Mouse (Mus musculus): ENCODE results near the gene Fubp3. TPM values are rescaled to one million over a fixed set of nuclear protein-coding genes. Genes with fewer than 3 reads are reported as not detected.

Fubp3 gene
- polyA plus RNA-seq, 1 experiment from 2014 or later, result 79.3 TPM

GRCm38 (mm10) chr2:31635281-31636137 is 63.1 kb downstream of the Fubp3 start:
- Histone ChIP-seq H3K4me1 (peaks cover 32% of the 10 kb centered on the region), H3K27ac (no peak overlapping the region), H3K4me2 (peak overlapping the region; percentile 33), H3K36me3 (no peaks in the 10 kb centered on the region), H3K4me3 (replicated peaks) (peak overlapping the region; percentile 18), H3K9ac (no peak overlapping the region), H3K9me3 (no peaks in the 10 kb centered on the region), H3K27me3 (replicated peaks) (peaks cover 83% of the 10 kb centered on the region)
- WGBS, result under 1% methylated on average over 52 of the region's 52 CpGs
- ATAC-seq (ENCODE audit: insufficient read depth, low FRiP score, low read depth), result no peak

- Histone ChIP-seq H3K9me3 (no peaks in the 10 kb centered on the region), H3K4me3 (replicated peaks) (peak overlapping the region; percentile 18), H3K9ac (no peak overlapping the region), H3K4me2 (peak overlapping the region; percentile 33), H3K4me1 (peaks cover 35% of the 10 kb centered on the region), H3K36me3 (no peaks in the 10 kb centered on the region), H3K27ac (no peak overlapping the region), H3K27me3 (replicated peaks) (peaks cover 90% of the 10 kb centered on the region)
- no peak for ATAC-seq (ENCODE audit: insufficient read depth, low FRiP score, low read depth)
- under 1% methylated on average over 48 of the region's 48 CpGs for WGBS
These were observed 63.8 kb downstream of the Fubp3 start for GRCm38 (mm10) chr2:31636138-31636741.

- no peak overlapping the region for H3K27ac ChIP-seq
- ATAC-seq (ENCODE audit: insufficient read depth, low FRiP score, low read depth), result no peak
- under 1% methylated on average over 35 of the region's 35 CpGs for WGBS
- peak overlapping the region; percentile 18 for H3K4me3 ChIP-seq (replicated peaks)
- H3K9ac ChIP-seq, result no peak overlapping the region
- H3K27me3 ChIP-seq (replicated peaks), result peaks cover 95% of the 10 kb centered on the region
- H3K4me2 ChIP-seq, result peak overlapping the region; percentile 33; the same call in 1 of the 2 replicates
- H3K36me3 ChIP-seq, result no peaks in the 10 kb centered on the region
- peaks cover 37% of the 10 kb centered on the region for H3K4me1 ChIP-seq
- no peaks in the 10 kb centered on the region for H3K9me3 ChIP-seq
These were observed 64.3 kb downstream of the Fubp3 start for GRCm38 (mm10) chr2:31636742-31637141.

DNA sequence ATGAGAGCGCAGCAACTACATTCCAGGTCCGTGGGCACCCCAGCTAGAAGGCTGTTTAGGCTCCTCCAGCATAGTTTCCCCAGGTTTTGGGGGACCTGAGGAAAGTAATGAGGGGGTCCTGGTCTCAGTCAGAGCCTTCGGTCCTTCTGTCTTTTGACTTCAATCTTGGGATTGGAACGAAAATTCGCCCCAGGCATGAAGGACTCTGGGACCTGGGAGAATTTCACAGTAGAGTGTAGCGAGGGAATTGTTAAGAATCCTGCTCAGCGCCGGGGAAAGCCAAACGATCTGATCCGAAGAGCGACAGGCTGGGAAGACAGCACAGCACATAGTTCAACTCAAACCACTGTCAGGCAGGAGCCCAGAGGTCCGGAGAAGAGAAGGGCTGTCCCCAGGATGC is 64.9 kb downstream of the Fubp3 start:
- Histone ChIP-seq H3K9me3 (no peaks in the 10 kb centered on the region), H3K9ac (no peak overlapping the region), H3K4me1 (peaks cover 40% of the 10 kb centered on the region), H3K4me2 (no peak overlapping the region), H3K27ac (no peak overlapping the region), H3K36me3 (no peaks in the 10 kb centered on the region), H3K4me3 (replicated peaks) (0 out of 2 replicates have a peak overlapping the region, but pooled peaks have one; percentile 18), H3K27me3 (replicated peaks) (peaks cover 97% of the 10 kb centered on the region)
- 1% methylated on average over 12 of the region's 12 CpGs for WGBS
- ATAC-seq (ENCODE audit: insufficient read depth, low FRiP score, low read depth), result no peak

DNA sequence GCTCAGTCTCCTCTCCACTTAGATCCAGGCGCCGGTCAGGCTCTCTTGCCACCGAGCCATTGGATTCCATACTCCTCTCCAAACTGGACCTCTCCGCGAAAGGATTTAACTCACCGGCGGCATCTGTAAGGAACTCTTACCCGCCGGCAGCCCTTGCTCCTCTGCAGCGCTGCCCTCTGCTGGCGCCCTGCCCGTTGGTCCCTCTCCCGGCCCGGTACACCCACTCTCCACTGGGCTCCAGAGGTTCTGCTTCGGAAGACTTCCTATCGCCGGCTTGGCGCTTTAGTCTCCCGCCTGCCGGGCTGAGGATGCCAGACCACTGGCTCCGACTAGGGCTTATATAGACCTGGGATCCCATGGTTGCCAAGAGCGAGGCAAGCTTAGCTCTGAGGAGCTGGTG is 65.4 kb downstream of the Fubp3 start:
- H3K4me3 ChIP-seq (replicated peaks), result no peak overlapping the region
- no peaks in the 10 kb centered on the region for H3K9me3 ChIP-seq
- ATAC-seq (ENCODE audit: insufficient read depth, low FRiP score, low read depth), result no peak
- under 1% methylated on average over 22 of the region's 22 CpGs for WGBS
- H3K36me3 ChIP-seq, result no peaks in the 10 kb centered on the region
- no peak overlapping the region for H3K27ac ChIP-seq
- peaks cover 99% of the 10 kb centered on the region for H3K27me3 ChIP-seq (replicated peaks)
- no peak overlapping the region for H3K9ac ChIP-seq
- peaks cover 40% of the 10 kb centered on the region for H3K4me1 ChIP-seq
- no peak overlapping the region for H3K4me2 ChIP-seq

GRCm38 (mm10) chr2:31638581-31639465 is 66.4 kb downstream of the Fubp3 start:
- H3K36me3 ChIP-seq, result no peaks in the 10 kb centered on the region
- peaks cover 40% of the 10 kb centered on the region for H3K4me1 ChIP-seq
- H3K9ac ChIP-seq, result no peak overlapping the region
- peaks cover 99% of the 10 kb centered on the region for H3K27me3 ChIP-seq (replicated peaks)
- no peak overlapping the region for H3K27ac ChIP-seq
- ATAC-seq (ENCODE audit: insufficient read depth, low FRiP score, low read depth), result no peak
- H3K4me3 ChIP-seq (replicated peaks), result no peak overlapping the region
- WGBS, result 2% methylated on average over 34 of the region's 34 CpGs
- no peaks in the 10 kb centered on the region for H3K9me3 ChIP-seq
- no peak overlapping the region for H3K4me2 ChIP-seq

GRCm38 (mm10) chr2:31639466-31639760 is 67.0 kb downstream of the Fubp3 start:
- 0% methylated on average over 12 of the region's 13 CpGs for WGBS
- ATAC-seq (ENCODE audit: insufficient read depth, low FRiP score, low read depth), result no peak

GRCm38 (mm10) chr2:31639901-31640608 is 67.6 kb downstream of the Fubp3 start, which contains the start of gene Prdm12:
Gene Prdm12 (plus strand): TSS chr2:31640037.
- no peak for ATAC-seq (ENCODE audit: insufficient read depth, low FRiP score, low read depth)
- H3K27me3 ChIP-seq (replicated peaks), result peaks cover 99% of the 10 kb centered on the region
- no peak within 1 kb of the TSS for H3K4me3 ChIP-seq (replicated peaks)
- H3K27ac ChIP-seq, result no peak within 1 kb of the TSS
- peaks cover 40% of the 10 kb centered on the region for H3K4me1 ChIP-seq
- 3% methylated on average over 41 of the region's 41 CpGs for WGBS
- H3K4me2 ChIP-seq, result no peak within 1 kb of the TSS
- H3K9ac ChIP-seq, result no peak within 1 kb of the TSS
- no peaks in the 10 kb centered on the region for H3K36me3 ChIP-seq
- H3K9me3 ChIP-seq, result no peaks in the 10 kb centered on the region

More at GRCm38 (mm10) chr2:31639466-31639760, 67.0 kb downstream of the Fubp3 start:
- H3K36me3 ChIP-seq, result no peaks in the 10 kb centered on the region
- H3K9ac ChIP-seq, result no peak overlapping the region
- H3K9me3 ChIP-seq, result no peaks in the 10 kb centered on the region
- H3K4me1 ChIP-seq, result peaks cover 40% of the 10 kb centered on the region
- no peak overlapping the region for H3K4me2 ChIP-seq
- H3K27ac ChIP-seq, result no peak overlapping the region
- H3K4me3 ChIP-seq (replicated peaks), result no peak overlapping the region
- H3K27me3 ChIP-seq (replicated peaks), result peaks cover 99% of the 10 kb centered on the region

DNA sequence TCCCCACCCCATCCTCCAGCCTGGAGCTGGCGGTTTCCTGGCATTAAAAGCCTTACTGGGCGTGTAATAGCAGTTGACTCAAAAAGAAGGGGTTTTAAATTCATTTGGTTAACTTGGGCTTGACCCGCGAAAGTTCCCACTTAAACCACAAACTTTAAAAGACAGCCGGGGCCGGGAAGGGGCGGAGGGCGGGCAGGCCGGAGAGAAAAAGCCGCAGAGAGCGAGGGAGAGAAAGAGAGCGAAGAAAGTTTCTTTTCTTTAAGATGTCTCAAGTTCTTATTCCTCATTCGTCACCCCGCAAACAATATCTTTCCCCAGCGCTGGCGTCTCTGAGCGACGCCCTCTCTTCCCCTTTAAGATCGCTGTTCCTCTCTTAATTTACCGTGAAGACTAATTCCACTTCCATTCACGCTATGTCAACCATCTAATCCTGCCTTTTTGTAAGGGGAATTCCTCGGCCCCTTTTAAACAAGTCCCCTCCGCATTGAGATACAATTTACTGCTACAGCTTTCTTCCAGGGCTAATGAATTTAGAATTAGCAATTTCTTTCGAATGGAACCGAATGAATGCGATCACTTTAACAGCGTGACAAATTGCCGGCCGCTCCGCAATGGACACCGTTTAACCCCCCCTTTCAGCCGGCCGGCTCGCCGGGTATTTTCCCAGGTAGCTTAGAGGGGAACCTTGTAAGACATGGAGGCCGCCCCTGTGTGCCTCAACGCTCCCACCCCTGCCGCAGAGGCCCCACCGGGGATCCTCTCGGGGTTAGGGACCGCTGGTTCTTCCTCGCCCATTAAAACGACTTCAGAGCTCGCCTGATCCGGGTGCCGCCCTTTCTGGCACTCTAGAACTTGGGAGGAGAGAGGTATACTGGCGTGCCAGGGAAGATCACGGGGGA is 68.4 kb downstream of the Fubp3 start:
- Histone ChIP-seq H3K9me3 (no peaks in the 10 kb centered on the region), H3K4me3 (replicated peaks) (no peak overlapping the region), H3K36me3 (no peaks in the 10 kb centered on the region), H3K27me3 (replicated peaks) (peaks cover 96% of the 10 kb centered on the region), H3K9ac (no peak overlapping the region), H3K4me1 (peaks cover 36% of the 10 kb centered on the region), H3K27ac (no peak overlapping the region), H3K4me2 (no peak overlapping the region)
- WGBS, result under 1% methylated on average over 48 of the region's 48 CpGs
- ATAC-seq (ENCODE audit: insufficient read depth, low FRiP score, low read depth), result no peak

GRCm38 (mm10) chr2:31641508-31641830 is 69.0 kb downstream of the Fubp3 start:
- WGBS, result under 1% methylated on average over 11 of the region's 11 CpGs
- Histone ChIP-seq H3K36me3 (no peaks in the 10 kb centered on the region), H3K27me3 (replicated peaks) (peaks cover 97% of the 10 kb centered on the region), H3K4me1 (peaks cover 30% of the 10 kb centered on the region), H3K4me3 (replicated peaks) (no peak overlapping the region), H3K27ac (no peak overlapping the region), H3K4me2 (no peak overlapping the region), H3K9me3 (no peaks in the 10 kb centered on the region), H3K9ac (no peak overlapping the region)
- no peak for ATAC-seq (ENCODE audit: insufficient read depth, low FRiP score, low read depth)

GRCm38 (mm10) chr2:31641929-31642328 is 69.5 kb downstream of the Fubp3 start:
- no peak for ATAC-seq (ENCODE audit: insufficient read depth, low FRiP score, low read depth)
- Histone ChIP-seq H3K36me3 (no peaks in the 10 kb centered on the region), H3K4me2 (no peak overlapping the region), H3K27ac (no peak overlapping the region), H3K4me1 (peaks cover 25% of the 10 kb centered on the region), H3K4me3 (replicated peaks) (no peak overlapping the region), H3K27me3 (replicated peaks) (peaks cover 97% of the 10 kb centered on the region), H3K9me3 (no peaks in the 10 kb centered on the region), H3K9ac (no peak overlapping the region)
- 6% methylated on average over 18 of the region's 18 CpGs for WGBS
